Mouse (Mus musculus): ENCODE measurements around the gene Polr2l. TPM values are rescaled to one million over a fixed set of nuclear protein-coding genes. Genes with fewer than 3 reads are reported as not detected.

The Polr2l gene
- polyA plus RNA-seq, 1 experiment from 2014 or later = 76.1 TPM

DNA sequence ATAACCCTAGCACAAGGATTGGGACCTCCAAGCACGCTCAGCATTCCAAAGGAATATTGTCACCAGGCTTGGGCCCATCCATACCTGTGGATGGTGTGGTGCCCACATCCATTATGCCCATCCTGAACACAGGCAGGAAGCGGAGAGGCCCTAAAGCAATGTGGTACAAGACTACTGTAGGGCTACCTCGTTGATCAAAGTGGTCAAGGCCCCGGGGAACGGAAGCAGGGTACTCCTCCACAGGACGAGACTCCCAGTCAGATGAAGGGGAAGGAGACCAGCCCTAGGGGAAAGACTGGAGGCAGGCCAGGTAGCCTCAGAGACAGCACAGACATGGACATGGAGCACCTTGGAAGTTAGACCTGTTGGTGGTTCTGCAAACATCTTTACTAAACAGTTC lies 2.2 kb downstream of the Polr2l start:
- WGBS (ENCODE audit: insufficient replicate concordance) = 76% methylated on average over 6 of the region's 6 CpGs
- H3K36me3 ChIP-seq = peaks cover 38% of the 10 kb centered on the region
- peaks cover 74% of the 10 kb centered on the region for H3K4me1 ChIP-seq

DNA sequence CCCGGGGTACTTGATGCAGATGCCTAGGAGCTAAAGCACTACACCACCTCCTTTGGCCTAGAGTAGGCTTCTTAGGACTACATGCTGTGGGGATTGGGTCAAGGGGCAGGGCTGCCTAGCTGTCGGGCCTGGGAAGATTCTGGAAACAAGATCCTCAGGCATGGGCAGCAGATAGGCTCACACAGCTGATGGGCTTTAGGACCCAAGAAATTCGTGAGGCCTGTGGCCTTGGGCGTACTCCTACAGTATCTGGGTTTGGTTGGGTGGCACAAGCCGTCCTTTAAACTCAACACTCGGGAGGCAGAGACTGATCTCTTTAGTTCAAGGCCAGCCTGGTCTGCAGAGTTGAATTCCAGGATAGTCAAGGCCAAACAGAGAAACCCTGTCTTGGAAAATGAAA lies 2.7 kb downstream of the Polr2l start:
- Histone ChIP-seq H3K9ac (no peak overlapping the region), H3K27me3 (replicated peaks) (no peaks in the 10 kb centered on the region), H3K36me3 (peaks cover 38% of the 10 kb centered on the region), H3K4me3 (no peak overlapping the region), H3K4me2 (no peak overlapping the region), H3K27ac (0 out of 2 replicates have a peak overlapping the region, but pooled peaks have one; percentile 7), H3K4me1 (peaks cover 73% of the 10 kb centered on the region), H3K9me3 (replicated peaks) (no peaks in the 10 kb centered on the region)
- 72% methylated on average over 6 of the region's 6 CpGs for WGBS (ENCODE audit: insufficient replicate concordance)
- no peak for ATAC-seq

More for the DNA sequence above, 2.2 kb downstream of the Polr2l start:
- Histone ChIP-seq H3K4me2 (no peak overlapping the region), H3K9me3 (replicated peaks) (no peaks in the 10 kb centered on the region), H3K27me3 (replicated peaks) (no peaks in the 10 kb centered on the region), H3K4me3 (no peak overlapping the region), H3K9ac (no peak overlapping the region), H3K27ac (no peak overlapping the region)
- no peak for ATAC-seq

DNA sequence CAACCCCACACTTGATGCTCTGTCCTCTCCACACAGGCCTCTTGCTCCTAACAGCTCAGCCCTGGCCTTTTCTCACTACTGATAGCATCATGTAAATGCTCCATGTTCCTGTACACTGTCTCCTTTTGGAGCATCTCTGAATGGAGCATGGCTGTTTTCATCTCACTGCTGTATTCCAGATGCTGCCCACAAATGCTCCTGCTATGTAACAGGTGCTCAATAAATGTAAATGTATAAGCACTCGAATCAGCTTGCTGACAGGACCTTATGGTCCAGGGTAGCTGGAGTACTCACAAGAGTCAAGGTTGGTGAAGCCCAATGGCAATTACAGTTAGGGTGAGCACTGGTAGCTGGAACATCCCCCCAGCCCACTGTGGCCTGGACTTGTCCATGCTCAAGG lies 3.7 kb downstream of the Polr2l start:
- Histone ChIP-seq H3K27ac (0 out of 2 replicates have a peak overlapping the region, but pooled peaks have one; percentile 8), H3K36me3 (peaks cover 38% of the 10 kb centered on the region), H3K4me3 (no peak overlapping the region), H3K9me3 (replicated peaks) (no peaks in the 10 kb centered on the region), H3K27me3 (replicated peaks) (peaks cover 6% of the 10 kb centered on the region), H3K4me1 (peaks cover 73% of the 10 kb centered on the region), H3K9ac (no peak overlapping the region), H3K4me2 (no peak overlapping the region)
- ATAC-seq = no peak
- WGBS (ENCODE audit: insufficient replicate concordance) = 89% methylated on average over 1 of the region's 1 CpGs

DNA sequence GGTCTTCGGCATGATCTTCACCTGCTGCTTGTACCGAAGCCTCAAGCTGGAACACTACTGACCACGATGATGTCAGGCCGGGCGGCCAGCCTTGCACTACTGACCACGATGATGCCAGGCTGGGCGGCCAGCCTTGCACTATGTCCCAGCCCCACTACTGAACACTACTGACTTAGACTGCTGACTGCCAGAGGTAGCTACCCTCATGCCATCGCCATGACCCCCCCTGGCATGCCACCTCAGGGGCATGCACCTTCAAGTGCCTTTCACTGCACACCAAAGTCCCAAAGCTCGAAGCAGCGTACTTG lies 4.3 kb downstream of the Polr2l start:
- no peak overlapping the region for H3K4me3 ChIP-seq
- H3K4me1 ChIP-seq = peaks cover 73% of the 10 kb centered on the region
- WGBS (ENCODE audit: insufficient replicate concordance) = 89% methylated on average over 10 of the region's 10 CpGs
- H3K27me3 ChIP-seq (replicated peaks) = peaks cover 12% of the 10 kb centered on the region
- H3K9me3 ChIP-seq (replicated peaks) = no peaks in the 10 kb centered on the region
- ATAC-seq = no peak
- no peak overlapping the region for H3K4me2 ChIP-seq
- no peak overlapping the region for H3K9ac ChIP-seq
- H3K36me3 ChIP-seq = peaks cover 38% of the 10 kb centered on the region
- no peak overlapping the region for H3K27ac ChIP-seq

DNA sequence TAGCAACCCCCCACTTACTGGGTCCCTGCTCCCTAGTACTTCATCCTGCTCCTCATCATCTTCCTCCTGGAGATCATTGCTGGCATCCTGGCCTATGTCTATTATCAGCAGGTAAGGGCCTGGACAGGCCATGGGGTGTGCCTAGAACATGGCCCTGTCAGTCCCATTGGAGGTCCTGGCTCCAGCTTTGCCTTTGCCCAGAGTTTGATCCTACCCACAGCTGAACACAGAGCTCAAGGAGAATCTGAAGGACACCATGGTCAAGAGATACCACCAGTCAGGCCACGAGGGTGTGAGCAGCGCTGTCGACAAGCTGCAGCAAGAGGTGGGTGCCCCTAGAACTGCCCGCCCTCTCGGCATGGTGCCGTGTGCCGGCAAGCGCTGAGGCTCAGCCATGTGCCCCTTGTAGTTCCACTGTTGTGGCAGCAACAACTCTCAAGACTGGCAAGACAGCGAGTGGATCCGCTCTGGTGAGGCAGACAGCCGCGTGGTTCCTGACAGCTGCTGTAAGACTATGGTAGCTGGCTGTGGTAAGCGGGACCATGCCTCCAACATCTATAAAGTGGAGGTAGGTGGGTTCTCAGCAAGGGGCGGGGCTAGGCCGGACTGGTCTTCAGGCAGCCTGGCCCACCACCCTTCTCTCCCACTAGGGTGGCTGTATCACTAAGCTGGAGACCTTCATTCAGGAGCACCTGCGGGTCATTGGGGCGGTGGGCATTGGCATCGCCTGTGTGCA lies 4.9 kb downstream of the Polr2l start:
- no peak overlapping the region for H3K4me3 ChIP-seq
- peaks cover 75% of the 10 kb centered on the region for H3K4me1 ChIP-seq
- peak overlapping the region; percentile 95; the same call in 1 of the 2 replicates for H3K4me2 ChIP-seq
- peaks cover 17% of the 10 kb centered on the region for H3K27me3 ChIP-seq (replicated peaks)
- no peak for ATAC-seq
- peaks cover 38% of the 10 kb centered on the region for H3K36me3 ChIP-seq
- peak overlapping the region; percentile 83 for H3K27ac ChIP-seq
- H3K9me3 ChIP-seq (replicated peaks) = no peaks in the 10 kb centered on the region
- H3K9ac ChIP-seq = no peak overlapping the region
- 85% methylated on average over 18 of the region's 18 CpGs for WGBS (ENCODE audit: insufficient replicate concordance)

DNA sequence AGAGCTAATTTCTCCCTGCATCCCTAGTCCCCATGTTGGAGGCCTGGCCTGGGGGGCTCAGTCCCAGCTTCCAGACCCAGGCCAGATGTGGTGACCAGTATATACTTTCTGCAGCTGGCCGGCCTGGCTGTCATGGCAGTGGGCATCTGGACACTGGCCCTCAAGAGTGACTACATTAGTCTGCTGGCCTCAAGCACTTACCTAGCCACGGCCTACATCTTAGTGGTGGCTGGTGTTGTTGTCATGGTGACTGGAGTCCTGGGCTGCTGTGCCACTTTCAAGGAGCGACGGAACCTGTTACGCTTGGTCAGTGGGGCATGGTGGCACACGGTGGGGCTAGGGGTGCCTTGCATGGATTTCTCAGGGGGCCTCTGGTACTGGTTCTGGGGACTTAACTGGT lies 5.6 kb downstream of the Polr2l start:
- H3K9me3 ChIP-seq (replicated peaks) = no peaks in the 10 kb centered on the region
- H3K36me3 ChIP-seq = peaks cover 38% of the 10 kb centered on the region
- no peak for ATAC-seq
- 82% methylated on average over 6 of the region's 6 CpGs for WGBS (ENCODE audit: insufficient replicate concordance)
- H3K27ac ChIP-seq = peak overlapping the region; percentile 83
- H3K4me2 ChIP-seq = peak overlapping the region; percentile 95
- peaks cover 25% of the 10 kb centered on the region for H3K27me3 ChIP-seq (replicated peaks)
- peak overlapping the region; percentile 82 for H3K9ac ChIP-seq
- peaks cover 80% of the 10 kb centered on the region for H3K4me1 ChIP-seq
- peak overlapping the region; percentile 82 for H3K4me3 ChIP-seq

DNA sequence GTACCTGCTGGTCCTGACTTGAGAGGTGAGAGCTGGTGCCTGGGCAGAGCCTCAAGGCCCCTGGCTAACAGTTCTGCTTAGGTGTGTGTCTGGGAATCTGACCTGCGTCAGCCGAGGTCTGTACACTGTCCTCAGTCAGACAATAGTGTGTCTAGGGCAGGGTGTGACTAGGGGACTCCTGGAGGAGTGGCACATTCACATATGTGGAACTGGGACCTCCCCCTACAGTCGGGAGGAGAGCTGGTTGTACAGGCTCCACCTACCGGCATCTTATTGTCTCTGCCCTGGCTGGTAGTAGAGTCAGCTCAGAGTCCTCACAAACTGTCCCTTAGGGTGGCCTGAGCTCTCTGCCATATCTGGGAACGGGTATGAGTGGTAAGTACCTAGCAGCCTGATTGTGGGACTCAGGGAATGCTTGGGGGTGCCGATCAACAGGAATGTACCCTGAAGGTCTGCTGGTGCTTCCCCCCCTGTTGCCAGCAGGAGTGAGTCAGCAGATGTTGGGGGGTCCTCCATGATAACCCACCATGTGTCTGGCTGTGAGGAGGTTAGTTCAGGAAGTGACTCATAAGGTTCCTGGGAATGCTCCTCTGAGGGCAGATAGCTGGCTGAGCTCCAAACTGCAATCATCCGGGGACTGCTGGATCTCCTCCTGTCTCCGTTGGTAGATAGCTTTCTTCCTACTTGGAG lies 6.3 kb downstream of the Polr2l start:
- no peaks in the 10 kb centered on the region for H3K9me3 ChIP-seq (replicated peaks)
- H3K4me2 ChIP-seq = peak overlapping the region; percentile 95
- 6% methylated on average over 8 of the region's 8 CpGs for WGBS (ENCODE audit: insufficient replicate concordance)
- H3K27me3 ChIP-seq (replicated peaks) = peaks cover 31% of the 10 kb centered on the region
- H3K27ac ChIP-seq = peak overlapping the region; percentile 83
- peak; percentile 71 for ATAC-seq
- H3K4me1 ChIP-seq = peaks cover 79% of the 10 kb centered on the region
- peaks cover 38% of the 10 kb centered on the region for H3K36me3 ChIP-seq
- peak overlapping the region; percentile 82 for H3K9ac ChIP-seq
- peak overlapping the region; percentile 82 for H3K4me3 ChIP-seq

DNA sequence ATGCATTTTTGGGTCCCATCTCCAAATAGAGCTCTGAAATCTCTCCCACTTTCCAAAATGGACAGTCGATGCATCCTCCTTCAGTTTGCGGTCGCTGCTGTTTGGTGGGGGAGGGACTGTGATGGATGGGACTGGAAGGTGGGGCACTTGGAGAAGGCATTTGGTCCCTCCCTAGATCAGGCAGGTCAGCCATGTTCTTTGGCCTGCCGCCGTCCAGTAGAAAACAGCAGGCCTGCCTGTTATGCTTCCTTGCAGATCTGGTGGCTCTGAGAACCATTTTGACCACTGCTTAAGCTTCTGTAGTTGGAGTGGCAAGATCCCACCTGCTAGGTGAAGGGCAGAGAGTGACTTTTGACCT lies 6.8 kb downstream of the Polr2l start:
- Histone ChIP-seq H3K4me1 (peaks cover 74% of the 10 kb centered on the region), H3K27ac (peak overlapping the region; percentile 83), H3K4me2 (peak overlapping the region; percentile 95), H3K36me3 (peaks cover 38% of the 10 kb centered on the region), H3K9ac (peak overlapping the region; percentile 82), H3K4me3 (peak overlapping the region; percentile 82), H3K27me3 (replicated peaks) (peaks cover 37% of the 10 kb centered on the region), H3K9me3 (replicated peaks) (no peaks in the 10 kb centered on the region)
- no peak for ATAC-seq
- WGBS (ENCODE audit: insufficient replicate concordance) = 20% methylated on average over 5 of the region's 5 CpGs

DNA sequence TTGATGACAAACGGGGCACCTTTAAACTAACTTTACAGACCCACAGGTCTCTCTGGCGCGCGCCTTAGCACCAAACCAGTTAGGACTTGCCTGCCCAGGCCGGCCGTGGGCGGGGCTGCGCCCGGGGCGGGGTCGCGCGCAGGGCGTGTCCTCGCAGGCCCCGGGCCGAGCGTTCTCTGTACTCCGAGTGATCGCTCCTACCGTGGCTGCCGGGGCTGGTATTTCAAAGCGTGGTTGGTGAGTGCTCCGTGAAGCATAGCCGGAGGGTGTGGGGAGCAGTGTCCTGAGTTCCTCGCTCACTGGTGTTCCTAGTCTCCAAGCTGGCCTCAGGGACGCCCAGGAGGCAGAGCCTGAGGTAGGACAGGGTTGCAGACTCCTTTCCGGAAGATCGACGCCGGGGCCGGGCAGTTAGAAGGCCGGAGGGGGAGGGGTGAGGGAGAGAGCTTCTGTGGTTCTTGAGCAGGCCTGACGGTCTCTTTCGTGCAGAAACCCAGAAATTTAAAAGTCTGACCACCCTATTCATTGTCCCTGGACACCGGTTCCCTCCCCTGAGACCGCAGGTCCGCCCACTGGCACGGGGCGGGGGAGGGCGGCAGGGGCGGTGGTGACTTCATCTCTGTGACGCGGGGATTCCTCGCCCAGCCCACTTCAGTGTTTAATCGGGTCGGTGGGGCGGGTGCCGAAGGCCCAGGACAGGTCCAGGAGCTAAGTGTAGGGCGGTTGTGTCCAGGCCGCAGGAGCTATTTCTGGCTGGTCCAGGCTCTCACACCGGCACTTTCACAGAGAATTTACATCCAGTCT lies 7.5 kb downstream of the Polr2l start, which contains the start of gene Cd151:
Cd151 (plus strand) TSS at position 163 of the 801 bp plus-strand sequence.
- WGBS (ENCODE audit: insufficient replicate concordance) = 1% methylated on average over 52 of the region's 52 CpGs
- peaks cover 70% of the 10 kb centered on the region for H3K4me1 ChIP-seq

DNA sequence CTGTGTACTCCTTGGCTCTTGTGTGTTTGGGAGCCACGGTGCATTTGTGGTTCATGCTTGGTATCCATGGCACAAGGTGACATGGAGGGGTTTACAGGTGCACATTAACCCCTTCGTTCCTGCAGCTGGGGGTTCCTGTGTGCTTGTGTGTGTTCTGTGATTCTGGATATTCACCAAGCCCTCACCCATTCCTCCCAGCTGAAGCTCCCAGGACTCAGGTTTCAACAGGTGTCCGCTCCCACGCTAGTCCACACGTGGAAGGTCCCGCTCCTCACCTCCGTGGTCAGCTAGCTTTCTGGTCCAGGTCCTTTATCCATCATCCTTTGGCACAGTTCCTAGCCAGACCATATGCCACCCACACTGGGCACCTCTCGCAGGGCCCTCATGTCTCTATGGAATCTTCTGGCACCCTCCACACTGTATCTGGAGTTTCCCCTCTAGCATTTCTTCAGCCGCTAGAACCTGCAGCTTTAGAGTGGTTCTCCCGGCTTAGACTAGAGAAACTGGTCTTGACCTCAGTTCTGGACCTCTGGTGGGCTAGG lies 8.3 kb downstream of the Polr2l start:
- peak overlapping the region; percentile 82 for H3K4me3 ChIP-seq
- H3K27ac ChIP-seq = peak overlapping the region; percentile 83
- H3K4me2 ChIP-seq = peak overlapping the region; percentile 95
- peaks cover 25% of the 10 kb centered on the region for H3K36me3 ChIP-seq
- H3K27me3 ChIP-seq (replicated peaks) = peaks cover 51% of the 10 kb centered on the region
- no peaks in the 10 kb centered on the region for H3K9me3 ChIP-seq (replicated peaks)
- 55% methylated on average over 10 of the region's 10 CpGs for WGBS (ENCODE audit: insufficient replicate concordance)
- H3K4me1 ChIP-seq = peaks cover 74% of the 10 kb centered on the region
- peak overlapping the region; percentile 82 for H3K9ac ChIP-seq
- ATAC-seq = no peak

More for the DNA sequence above, 7.5 kb downstream of the Polr2l start, which contains the start of gene Cd151:
- Histone ChIP-seq H3K9ac (peak within 1 kb of the TSS; percentile 82), H3K27ac (peak within 1 kb of the TSS; percentile 83), H3K4me2 (peak within 1 kb of the TSS; percentile 95), H3K9me3 (replicated peaks) (no peaks in the 10 kb centered on the region), H3K27me3 (replicated peaks) (peaks cover 44% of the 10 kb centered on the region), H3K36me3 (peaks cover 33% of the 10 kb centered on the region), H3K4me3 (peak within 1 kb of the TSS; percentile 82)
- peak; percentile 87 for ATAC-seq

DNA sequence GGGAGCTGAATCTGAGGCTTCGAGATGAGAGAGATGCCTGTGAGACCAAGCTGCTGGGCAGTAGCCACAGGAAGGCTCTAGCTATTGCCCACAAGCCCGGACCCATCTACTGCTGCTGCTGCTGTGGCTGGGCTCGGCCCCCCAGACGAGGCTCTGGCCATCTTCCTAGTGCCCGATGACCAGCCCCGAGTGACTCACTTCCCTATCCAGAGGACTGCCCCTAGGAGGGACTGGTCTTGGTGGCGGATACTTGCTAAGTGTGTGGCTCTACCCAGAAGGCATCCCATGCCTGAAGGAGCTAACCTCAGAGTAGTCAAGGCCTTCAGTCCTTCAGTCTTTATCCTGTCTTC lies 8.9 kb downstream of the Polr2l start:
- Histone ChIP-seq H3K27me3 (replicated peaks) (peaks cover 58% of the 10 kb centered on the region), H3K4me3 (no peak overlapping the region), H3K36me3 (peaks cover 19% of the 10 kb centered on the region), H3K9me3 (replicated peaks) (no peaks in the 10 kb centered on the region), H3K27ac (0 out of 2 replicates have a peak overlapping the region, but pooled peaks have one; percentile 6), H3K4me1 (peaks cover 80% of the 10 kb centered on the region), H3K4me2 (no peak overlapping the region), H3K9ac (no peak overlapping the region)
- 42% methylated on average over 7 of the region's 7 CpGs for WGBS (ENCODE audit: insufficient replicate concordance)
- ATAC-seq = no peak

Measured in liver, embryonic 12.5 days (tissue).